Mouse (Mus musculus): ENCODE results near the gene Dhx16.
"Not testable (repeated sequence)": the region's sequence is repeated elsewhere in the genome, so short reads cannot be mapped to it uniquely, and the experiment has no call there.

Gene Dhx16

DNA sequence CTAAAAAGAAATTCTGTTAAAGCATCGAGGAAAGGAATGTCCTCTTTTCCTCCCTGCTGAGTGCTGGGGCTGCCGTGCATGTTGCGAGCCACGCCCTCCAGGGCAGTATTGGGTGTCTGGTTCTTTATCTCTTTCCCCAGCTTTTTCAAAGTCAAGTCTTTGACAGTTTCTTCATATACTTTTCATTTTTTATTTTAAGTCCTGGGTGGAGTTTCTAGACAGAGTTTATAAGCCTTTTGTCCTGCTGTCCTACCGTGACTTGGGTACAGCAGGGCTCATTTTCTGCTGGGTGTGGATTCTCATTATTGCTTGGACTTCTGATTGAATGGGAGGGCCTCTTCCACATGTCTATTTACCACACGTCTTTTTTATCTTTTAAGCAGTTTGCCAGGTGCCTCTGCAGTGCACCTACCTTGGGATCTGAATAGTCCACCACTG lies 40.3 kb downstream of the Dhx16 start:
- DNase-seq (ENCODE audit: extremely low read depth, low read depth, low spot score) = no peak

- no peak for DNase-seq (ENCODE audit: extremely low read depth, low read depth, low spot score)
Measured at GRCm38 (mm10) chr17:35920384-35920783, 40.8 kb downstream of the Dhx16 start.

DNA sequence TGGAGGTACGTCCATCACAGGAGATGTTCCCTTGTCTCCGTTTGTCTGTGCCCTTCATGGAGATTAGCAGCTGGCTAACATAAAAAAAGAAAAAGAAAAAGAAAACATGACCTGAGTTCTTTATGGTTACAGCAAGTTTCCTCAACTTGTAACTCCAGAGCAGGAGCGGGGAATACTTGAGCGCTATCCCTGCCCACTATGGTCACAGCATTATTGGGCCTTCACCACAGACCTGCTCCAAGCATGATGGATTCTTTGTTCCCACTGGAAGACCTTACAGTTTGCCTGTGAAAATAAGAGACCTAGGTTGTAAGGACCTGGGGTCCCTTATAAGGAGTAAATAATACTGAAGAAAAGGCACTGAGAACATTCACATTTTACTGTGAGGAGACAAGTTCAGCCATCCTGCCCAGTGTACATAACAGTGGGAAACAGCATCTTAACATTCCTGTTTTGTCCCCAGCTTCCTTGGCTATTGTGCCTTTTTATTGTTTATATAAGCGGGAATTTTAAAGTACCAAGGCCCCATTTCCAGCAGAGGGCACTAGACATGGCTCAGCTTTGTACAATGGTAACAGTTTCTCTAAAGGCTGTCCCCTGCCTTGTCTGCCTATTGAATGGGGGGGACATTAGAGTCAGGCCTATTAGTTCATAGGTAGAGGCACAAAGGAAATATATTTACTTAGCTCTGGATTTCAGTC lies 41.4 kb downstream of the Dhx16 start:
- no peak for DNase-seq (ENCODE audit: extremely low read depth, low read depth, low spot score)

DNA sequence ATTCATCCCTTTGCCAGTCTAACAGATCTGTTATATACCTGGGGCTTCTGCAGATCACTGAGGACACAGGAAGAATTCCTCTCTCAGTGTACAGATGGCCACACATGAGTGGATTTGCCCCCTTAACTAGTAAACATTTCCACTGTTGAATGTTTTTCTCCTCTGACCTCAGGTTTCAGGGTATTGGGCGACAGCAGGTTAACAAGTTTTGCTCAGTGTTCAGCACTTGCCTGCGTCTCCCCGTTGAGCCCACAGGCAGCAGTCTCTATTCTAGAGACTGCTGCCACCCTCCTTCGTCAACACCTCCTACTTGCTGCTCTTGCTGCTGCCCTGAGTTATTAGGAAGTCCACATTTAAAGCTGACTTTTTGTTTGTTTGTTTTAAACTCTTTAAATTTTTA lies 42.1 kb downstream of the Dhx16 start:
- no peak for DNase-seq (ENCODE audit: extremely low read depth, low read depth, low spot score)

- no peak for DNase-seq (ENCODE audit: extremely low read depth, low read depth, low spot score)
Measured at GRCm38 (mm10) chr17:35922566-35922965, 42.9 kb downstream of the Dhx16 start.

GRCm38 (mm10) chr17:35923281-35923680 lies 43.7 kb downstream of the Dhx16 start:
- DNase-seq (ENCODE audit: extremely low read depth, low read depth, low spot score) = no peak

DNA sequence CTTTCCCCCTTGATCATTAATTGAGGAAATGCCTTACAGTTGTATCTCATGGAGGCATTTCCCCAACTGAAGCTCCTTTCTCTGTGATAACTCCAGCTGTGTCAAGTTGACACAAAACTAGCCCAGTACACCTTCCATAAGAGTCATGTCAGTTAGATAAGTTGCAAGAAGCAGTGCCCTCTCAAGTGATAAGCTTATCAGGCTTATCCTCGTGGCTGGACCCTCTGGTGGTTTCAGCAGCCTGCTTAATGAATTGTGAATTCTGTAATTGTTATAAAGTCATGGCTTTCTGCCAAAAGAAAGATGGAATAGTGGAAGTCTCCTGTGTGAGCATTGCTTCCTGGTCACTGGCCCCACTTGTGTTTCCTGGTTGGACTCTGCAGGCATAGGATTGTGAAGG lies 47.9 kb downstream of the Dhx16 start:
- no peak for DNase-seq (ENCODE audit: extremely low read depth, low read depth, low spot score)

GRCm38 (mm10) chr17:35929534-35929933 lies 49.9 kb downstream of the Dhx16 start:
- DNase-seq (ENCODE audit: extremely low read depth, low read depth, low spot score) = no peak

GRCm38 (mm10) chr17:35930627-35931026 lies 51.0 kb downstream of the Dhx16 start:
- no peak for DNase-seq (ENCODE audit: extremely low read depth, low read depth, low spot score)

DNA sequence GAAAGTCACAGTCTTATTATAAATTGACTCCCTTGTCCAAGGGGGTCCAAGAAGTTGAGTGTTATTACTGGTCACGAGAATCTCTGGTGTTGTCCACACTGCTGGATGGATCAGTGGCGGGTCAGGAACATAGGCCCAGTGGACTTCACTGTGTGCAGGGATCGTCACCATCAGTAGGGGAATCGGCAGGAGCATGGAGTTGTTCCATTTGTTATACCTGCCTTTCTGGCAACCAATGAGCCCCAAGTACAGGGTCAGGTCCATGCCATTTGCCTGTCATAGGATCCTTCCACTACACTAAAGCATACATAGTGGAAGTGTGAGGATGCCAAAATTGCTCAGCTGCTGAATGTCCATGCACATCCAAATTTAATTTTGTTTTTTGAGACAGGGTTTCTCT lies 53.0 kb downstream of the Dhx16 start:
- no peak for DNase-seq (ENCODE audit: extremely low read depth, low read depth, low spot score)

DNA sequence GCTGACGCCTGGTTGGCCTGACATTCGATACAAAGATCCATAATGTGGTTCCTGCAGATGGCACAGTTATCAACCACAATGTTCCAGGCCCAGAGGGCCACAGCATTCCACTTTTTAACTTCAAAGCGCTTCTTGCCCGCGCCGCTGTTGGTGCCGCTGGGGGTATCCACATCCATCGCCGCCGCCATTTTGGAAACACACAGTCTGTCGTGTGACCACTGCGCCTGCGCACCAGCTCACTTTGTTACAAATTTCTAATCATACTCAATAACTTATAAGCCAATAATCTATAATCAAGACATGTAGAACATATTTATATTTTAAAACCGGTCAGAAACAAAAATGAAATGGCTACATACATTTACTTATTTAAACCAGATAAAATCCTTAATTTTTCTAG lies 56.1 kb downstream of the Dhx16 start:
- not testable (repeated sequence) for DNase-seq (ENCODE audit: extremely low read depth, low read depth, low spot score)

GRCm38 (mm10) chr17:35937700-35938348 lies 58.2 kb downstream of the Dhx16 start:
- DNase-seq (ENCODE audit: extremely low read depth, low read depth, low spot score) = no peak

DNA sequence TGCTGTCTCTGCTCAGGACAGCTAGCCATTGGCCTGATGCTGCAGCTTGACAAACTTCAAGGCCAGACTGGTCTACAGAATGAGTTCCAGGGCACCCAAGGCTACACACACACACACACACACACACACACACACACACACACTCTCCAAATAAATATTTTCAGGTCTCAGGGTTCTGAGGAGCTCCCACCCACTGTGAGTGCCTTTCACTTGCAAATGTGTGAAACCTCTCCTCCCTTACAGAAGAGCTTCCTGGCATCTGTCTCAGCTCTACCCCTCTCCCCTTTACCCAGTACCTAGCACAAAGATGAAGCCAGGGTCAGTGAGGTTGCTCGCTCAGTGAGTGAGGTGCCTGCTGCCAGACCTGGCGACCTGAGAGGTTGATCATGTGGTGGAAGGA lies 59.5 kb downstream of the Dhx16 start:
- no peak for DNase-seq (ENCODE audit: extremely low read depth, low read depth, low spot score)

- DNase-seq (ENCODE audit: extremely low read depth, low read depth, low spot score) = no peak
Measured at GRCm38 (mm10) chr17:35939941-35940340, 60.3 kb downstream of the Dhx16 start.
